Mouse (Mus musculus) liver, embryonic 13.5 days (tissue): ENCODE results near the gene Erc2. TPM values are rescaled to one million over a fixed set of nuclear protein-coding genes. Genes with fewer than 3 reads are reported as not detected.
"Not testable (repeated sequence)": the region's sequence is repeated elsewhere in the genome, so short reads cannot be mapped to it uniquely, and the experiment has no call there.

Experiments used
- ATAC-seq: fragments of 200-750 bp; cut with Nextera tagmentation; 2 replicates; pipeline ENCODE4 v1.8.0; 2017; ENCODE audit warnings: low read depth, mild to moderate bottlenecking, moderate number of reproducible peaks, moderate library complexity
- DNase-seq: peaks from one replicate; pipeline ENCODE4 v3.0.0; 2022
- H3K27ac ChIP-seq: fragments of 300-500 bp; sonication (generic); 2 replicates; pipeline ENCODE4 v1.5.1; 2015; ENCODE audit warnings: moderate library complexity, mild to moderate bottlenecking, inconsistent platforms
- H3K27me3 ChIP-seq: fragments of 300-500 bp; sonication (generic); 2 replicates; pipeline ENCODE4 v1.6.1; 2015; ENCODE audit warnings: mild to moderate bottlenecking, inconsistent platforms
- H3K36me3 ChIP-seq: fragments of 300-500 bp; sonication (generic); 2 replicates; pipeline ENCODE4 v1.6.1; 2015; ENCODE audit warnings: mild to moderate bottlenecking, inconsistent platforms
- H3K4me1 ChIP-seq: fragments of 300-500 bp; sonication (generic); replicated peaks from 2 replicates; pipeline ENCODE4 v1.6.1; 2015; ENCODE audit warnings: inconsistent platforms
- H3K4me2 ChIP-seq: fragments of 300-500 bp; sonication (generic); 2 replicates; pipeline ENCODE4 v1.6.1; 2015; ENCODE audit warnings: inconsistent platforms, mild to moderate bottlenecking, moderate library complexity
- H3K4me3 ChIP-seq: fragments of 300-500 bp; sonication (generic); replicated peaks from 2 replicates; pipeline ENCODE4 v1.5.1; 2015; ENCODE audit warnings: mild to moderate bottlenecking, inconsistent platforms
- H3K9ac ChIP-seq: fragments of 300-500 bp; sonication (generic); 2 replicates; pipeline ENCODE4 v1.6.1; 2015; ENCODE audit warnings: mild to moderate bottlenecking, inconsistent platforms
- H3K9me3 ChIP-seq: fragments of 300-500 bp; sonication (generic); replicated peaks from 2 replicates; pipeline ENCODE4 v1.6.1; 2016; ENCODE audit warnings: inconsistent platforms
- WGBS: fragments of 180-500 bp; shearing (Covaris S2); methylation state at CpG from one replicate; pipeline ENCODE4 v1.1.7; 2015; ENCODE audit not compliant: insufficient replicate concordance; 5-methylcytosine and 5-hydroxymethylcytosine counted together
- polyA plus RNA-seq: library from polyadenylated mRNA; unstranded; fragments of >200 nt; fragmentation: Nextera tagmentation; extraction: Ambion mirVana; gene quantifications from 2 replicates; pipeline ENCODE4 v1.2.1, GENCODE M21; 2015

Erc2 gene
- polyA plus RNA-seq, 1 experiment from 2014 or later, result 0.82 TPM

GRCm38 (mm10) chr14:27886337-27886736, 264.1 kb downstream of the Erc2 start:
- H3K9ac ChIP-seq, H3K27me3 ChIP-seq, H3K27ac ChIP-seq, DNase-seq, ATAC-seq, H3K9me3 ChIP-seq, H3K4me1 ChIP-seq, H3K4me3 ChIP-seq, H3K4me2 ChIP-seq, H3K36me3 ChIP-seq: not testable (repeated sequence)
- 60% methylated on average over 5 of the region's 5 CpGs for WGBS

- ATAC-seq, result no peak
- Histone ChIP-seq H3K4me1 (no peaks in the 10 kb centered on the region), H3K9ac (no peak overlapping the region), H3K4me2 (no peak overlapping the region), H3K4me3 (no peak overlapping the region), H3K36me3 (no peaks in the 10 kb centered on the region), H3K27me3 (no peaks in the 10 kb centered on the region), H3K27ac (no peak overlapping the region), H3K9me3 (no peaks in the 10 kb centered on the region)
- no peak for DNase-seq
- 70% methylated on average over 5 of the region's 5 CpGs for WGBS
Observed at GRCm38 (mm10) chr14:27887488-27887887, 265.3 kb downstream of the Erc2 start.

- WGBS, result 18% methylated on average over 2 of the region's 2 CpGs
- Histone ChIP-seq H3K9me3 (no peaks in the 10 kb centered on the region), H3K27ac (no peak overlapping the region), H3K36me3 (no peaks in the 10 kb centered on the region), H3K9ac (no peak overlapping the region), H3K4me3 (no peak overlapping the region), H3K4me1 (no peaks in the 10 kb centered on the region), H3K4me2 (no peak overlapping the region), H3K27me3 (no peaks in the 10 kb centered on the region)
- ATAC-seq, result no peak
- no peak for DNase-seq
Observed at GRCm38 (mm10) chr14:27889650-27890049, 267.4 kb downstream of the Erc2 start.

GRCm38 (mm10) chr14:27892416-27892815, 270.2 kb downstream of the Erc2 start:
- H3K27ac ChIP-seq, result no peak overlapping the region
- no peaks in the 10 kb centered on the region for H3K9me3 ChIP-seq
- H3K27me3 ChIP-seq, result no peaks in the 10 kb centered on the region
- H3K4me1 ChIP-seq, result no peaks in the 10 kb centered on the region
- no peaks in the 10 kb centered on the region for H3K36me3 ChIP-seq
- H3K4me2 ChIP-seq, result no peak overlapping the region
- 65% methylated on average over 2 of the region's 2 CpGs for WGBS
- no peak for ATAC-seq
- H3K4me3 ChIP-seq, result no peak overlapping the region
- DNase-seq, result no peak
- no peak overlapping the region for H3K9ac ChIP-seq

GRCm38 (mm10) chr14:27901772-27902171, 279.5 kb downstream of the Erc2 start:
- no peak overlapping the region for H3K27ac ChIP-seq
- no peak for ATAC-seq
- no peak for DNase-seq
- no peaks in the 10 kb centered on the region for H3K4me1 ChIP-seq
- no peak overlapping the region for H3K4me3 ChIP-seq
- no peaks in the 10 kb centered on the region for H3K27me3 ChIP-seq
- no peaks in the 10 kb centered on the region for H3K36me3 ChIP-seq
- no peak overlapping the region for H3K9ac ChIP-seq
- H3K4me2 ChIP-seq, result no peak overlapping the region
- 61% methylated on average over 5 of the region's 5 CpGs for WGBS
- no peaks in the 10 kb centered on the region for H3K9me3 ChIP-seq

GRCm38 (mm10) chr14:27921656-27922373, 299.6 kb downstream of the Erc2 start:
- Histone ChIP-seq H3K4me3 (no peak overlapping the region), H3K9me3 (no peaks in the 10 kb centered on the region), H3K9ac (no peak overlapping the region), H3K36me3 (no peaks in the 10 kb centered on the region), H3K27ac (no peak overlapping the region), H3K27me3 (no peaks in the 10 kb centered on the region), H3K4me1 (no peaks in the 10 kb centered on the region), H3K4me2 (no peak overlapping the region)
- DNase-seq, result no peak
- ATAC-seq, result no peak
- 47% methylated on average over 5 of the region's 5 CpGs for WGBS

- H3K4me3 ChIP-seq, result no peak overlapping the region
- no peak overlapping the region for H3K4me2 ChIP-seq
- ATAC-seq (no peak), DNase-seq (no peak)
- no peaks in the 10 kb centered on the region for H3K4me1 ChIP-seq
- no peaks in the 10 kb centered on the region for H3K36me3 ChIP-seq
- 80% methylated on average over 3 of the region's 3 CpGs for WGBS
- no peak overlapping the region for H3K27ac ChIP-seq
- no peaks in the 10 kb centered on the region for H3K27me3 ChIP-seq
- H3K9ac ChIP-seq, result no peak overlapping the region
- H3K9me3 ChIP-seq, result no peaks in the 10 kb centered on the region
Observed at GRCm38 (mm10) chr14:27927369-27927768, 305.1 kb downstream of the Erc2 start.

GRCm38 (mm10) chr14:27933533-27933932, 311.3 kb downstream of the Erc2 start:
- Histone ChIP-seq H3K4me3 (no peak overlapping the region), H3K27me3 (no peaks in the 10 kb centered on the region), H3K9ac (no peak overlapping the region), H3K27ac (no peak overlapping the region), H3K4me1 (no peaks in the 10 kb centered on the region), H3K9me3 (no peaks in the 10 kb centered on the region), H3K36me3 (no peaks in the 10 kb centered on the region), H3K4me2 (no peak overlapping the region)
- DNase-seq (no peak), ATAC-seq (no peak)
- 40% methylated on average over 1 of the region's 1 CpGs for WGBS

- Histone ChIP-seq H3K4me2 (no peak overlapping the region), H3K4me3 (no peak overlapping the region), H3K27ac (no peak overlapping the region), H3K4me1 (no peaks in the 10 kb centered on the region), H3K36me3 (no peaks in the 10 kb centered on the region), H3K9ac (no peak overlapping the region), H3K9me3 (no peaks in the 10 kb centered on the region), H3K27me3 (no peaks in the 10 kb centered on the region)
- 77% methylated on average over 3 of the region's 3 CpGs for WGBS
- no peak for DNase-seq
- no peak for ATAC-seq
Observed at GRCm38 (mm10) chr14:27935714-27936113, 313.5 kb downstream of the Erc2 start.

GRCm38 (mm10) chr14:27937922-27938321, 315.7 kb downstream of the Erc2 start:
- H3K27me3 ChIP-seq, result no peaks in the 10 kb centered on the region
- H3K9ac ChIP-seq, result no peak overlapping the region
- no peak for DNase-seq
- no peak overlapping the region for H3K27ac ChIP-seq
- H3K4me1 ChIP-seq, result no peaks in the 10 kb centered on the region
- WGBS, result 54% methylated on average over 2 of the region's 2 CpGs
- ATAC-seq, result no peak
- H3K9me3 ChIP-seq, result no peaks in the 10 kb centered on the region
- no peak overlapping the region for H3K4me3 ChIP-seq
- no peak overlapping the region for H3K4me2 ChIP-seq
- no peaks in the 10 kb centered on the region for H3K36me3 ChIP-seq

GRCm38 (mm10) chr14:27945276-27945675, 323.0 kb downstream of the Erc2 start:
- Histone ChIP-seq H3K4me2 (no peak overlapping the region), H3K4me3 (no peak overlapping the region), H3K9me3 (no peaks in the 10 kb centered on the region), H3K9ac (no peak overlapping the region), H3K4me1 (no peaks in the 10 kb centered on the region), H3K36me3 (no peaks in the 10 kb centered on the region), H3K27ac (no peak overlapping the region), H3K27me3 (no peaks in the 10 kb centered on the region)
- DNase-seq (no peak), ATAC-seq (no peak)
- 29% methylated on average over 1 of the region's 1 CpGs for WGBS

- H3K9ac ChIP-seq, result no peak overlapping the region
- H3K27ac ChIP-seq, result no peak overlapping the region
- no peaks in the 10 kb centered on the region for H3K36me3 ChIP-seq
- no peaks in the 10 kb centered on the region for H3K27me3 ChIP-seq
- ATAC-seq (no peak), DNase-seq (no peak)
- H3K4me3 ChIP-seq, result no peak overlapping the region
- 68% methylated on average over 5 of the region's 5 CpGs for WGBS
- no peaks in the 10 kb centered on the region for H3K9me3 ChIP-seq
- H3K4me2 ChIP-seq, result no peak overlapping the region
- no peaks in the 10 kb centered on the region for H3K4me1 ChIP-seq
Observed at GRCm38 (mm10) chr14:27946211-27946610, 324.0 kb downstream of the Erc2 start.
